Comparison of ENCODE assay signal across 15 mouse cellular contexts in genomic region chr13:95820071-95820470, GRCm38 (mm10).
DNase-seq lines count a peak whose midpoint lies in the region; TF ChIP-seq lines count a peak whose summit lies in the region.
"Had no signal": no experiment of that assay in that cellular context is flagged by ENCODE, and none has a peak within 500 bp of the region (broad histone marks: within the 10 kb centered on the region; RNA-seq: fewer than 3 reads in every experiment).

No protein-coding gene starts in this region.

- H3K4me3 ChIP-seq in layer of hippocampus, adult 2 months: no peak overlapping the region
- no peak overlapping the region for H3K4me3 ChIP-seq in kidney, adult 2 months (ENCODE audit: insufficient read depth, low read depth, low read length)
- no peak overlapping the region for H3K4me3 ChIP-seq in limb, embryonic 10.5 days
- H3K4me3 ChIP-seq: hindbrain, embryonic 13.5 days; megakaryocyte, embryonic 14.5 days; neural tube, embryonic 12.5 days had no signal

- 93% methylated on average over 9 of the region's 9 CpGs for WGBS in kidney, adult 2 months
- WGBS in limb, embryonic 10.5 days: 91% methylated on average over 9 of the region's 9 CpGs

- peak; percentile 80 to 87 for DNase-seq in layer of hippocampus, adult 2 months (ENCODE audit: low spot score in 2 of 2)
- no peak for DNase-seq in layer of hippocampus, adult 9-10 months (ENCODE audit: low spot score)
- DNase-seq in brain, adult 2 months (ENCODE audit: low read depth, low spot score): peak; percentile 95
- peak; percentile 87 for DNase-seq in layer of hippocampus, adult 9-11 months
- DNase-seq in right cerebral cortex, postnatal 14 days: peak; percentile 40
- DNase-seq in thymus, postnatal 0 days (ENCODE audit: low spot score): no peak
- no peak for DNase-seq in kidney, adult 2 months
- no peak for DNase-seq in limb, embryonic 10.5 days (ENCODE audit: low spot score)
- DNase-seq: cerebellum, adult 11-12 months; embryo, embryonic 11 days; kidney, postnatal 25 days; lung, embryonic 14.5 days had no signal

- H3K27me3 ChIP-seq in kidney, adult 2 months (replicated peaks; ENCODE audit: control insufficient read depth, insufficient read depth, low read length): no peaks in the 10 kb centered on the region
- no peaks in the 10 kb centered on the region for H3K27me3 ChIP-seq in limb, embryonic 10.5 days (ENCODE audit: low read depth, poor library complexity, severe bottlenecking)
- H3K27me3 ChIP-seq: hindbrain, embryonic 13.5 days; neural tube, embryonic 12.5 days had no signal

- H3K36me3 ChIP-seq in kidney, adult 2 months (ENCODE audit: control insufficient read depth, insufficient read depth, low read length): no peaks in the 10 kb centered on the region
- H3K36me3 ChIP-seq in limb, embryonic 10.5 days: no peaks in the 10 kb centered on the region
- H3K36me3 ChIP-seq: hindbrain, embryonic 13.5 days; neural tube, embryonic 12.5 days had no signal

- no peaks in the 10 kb centered on the region for H3K9me3 ChIP-seq in limb, embryonic 10.5 days (replicated peaks)
- H3K9me3 ChIP-seq: megakaryocyte, embryonic 14.5 days; neural tube, embryonic 12.5 days had no signal

- no peaks in the 10 kb centered on the region for H3K4me1 ChIP-seq in kidney, adult 2 months (ENCODE audit: control insufficient read depth, insufficient read depth, low read length)
- peaks cover 13% of the 10 kb centered on the region for H3K4me1 ChIP-seq in limb, embryonic 10.5 days
- H3K4me1 ChIP-seq: neural tube, embryonic 12.5 days had no signal

- peak overlapping the region; percentile 85 for H3K27ac ChIP-seq in layer of hippocampus, adult 2 months
- no peak overlapping the region for H3K27ac ChIP-seq in kidney, adult 2 months (ENCODE audit: insufficient read depth, low read depth, low read length)
- no peak overlapping the region for H3K27ac ChIP-seq in limb, embryonic 10.5 days
- H3K27ac ChIP-seq: hindbrain, embryonic 13.5 days; neural tube, embryonic 12.5 days had no signal

- no peak for TF ChIP-seq CTCF in layer of hippocampus, adult 2 months (conservative IDR thresholded peaks at IDR 0.05)
- TF ChIP-seq CTCF in kidney, adult 2 months (conservative IDR thresholded peaks at IDR 0.05; ENCODE audit: insufficient read depth, insufficient read length, low read depth, low read length): no peak

- no peak for TF ChIP-seq POLR2A in kidney, adult 2 months (IDR thresholded peaks at IDR 0.05; ENCODE audit: low read depth, low read length)

Comparison
In these comparisons a context has a peak if more than half of its experiments do, and no peak if none do; other contexts are left out.
1. DNase-seq: peak in layer of hippocampus, adult 2 months (2 of 2), brain, adult 2 months (single experiment), layer of hippocampus, adult 9-11 months (single experiment) and right cerebral cortex, postnatal 14 days (single experiment); none in layer of hippocampus, adult 9-10 months (single experiment), thymus, postnatal 0 days (single experiment), kidney, adult 2 months (single experiment) and limb, embryonic 10.5 days (single experiment).